Mouse (Mus musculus) adrenal gland, postnatal 25 days (tissue): ENCODE measurements around the gene Cacna1b. TPM values are rescaled to one million over a fixed set of nuclear protein-coding genes. Genes with fewer than 3 reads are reported as not detected.

Experiments
- total RNA-seq: library from RNA; stranded (reverse); gene quantifications from 2 replicates; pipeline ENCODE4 v1.2.3, GENCODE M21; 2021

Gene Cacna1b
- total RNA-seq, 1 experiment from 2014 or later, result 3.0 TPM

Other genes with a start within 250 kb of the Cacna1b start
- 66.2 and 70.1 TPM in 2 replicates for gene Ehmt1, start 156.5 kb upstream of the Cacna1b start, total RNA-seq
- gene Arrdc1, start 172.1 kb upstream of the Cacna1b start, total RNA-seq, result 16.2 and 26.4 TPM in 2 replicates
- 21.3 and 26.6 TPM in 2 replicates for gene Zmynd19, start 186.6 kb upstream of the Cacna1b start, total RNA-seq
- gene Dph7, start 199.2 kb upstream of the Cacna1b start, total RNA-seq, result 9.6 and 15.5 TPM in 2 replicates
- gene Mrpl41, start 211.9 kb upstream of the Cacna1b start, total RNA-seq, result 87.6 and 101 TPM in 2 replicates
- 74.0 and 81.1 TPM in 2 replicates for gene Pnpla7, start 212.9 kb upstream of the Cacna1b start, total RNA-seq